Mouse (Mus musculus) frontal cortex, postnatal 25 days (tissue): ENCODE data around the gene Zhx3.

Source experiments
- DNase-seq, 2 experiments: peaks; one replicate each; pipeline ENCODE4 v3.0.0; 2022; ENCODE audit warnings: low spot score in 2 of 2

Gene Zhx3

GRCm38 (mm10) chr2:160882436-160882835, 9.6 kb upstream of the Zhx3 start:
- no peak for DNase-seq

DNA sequence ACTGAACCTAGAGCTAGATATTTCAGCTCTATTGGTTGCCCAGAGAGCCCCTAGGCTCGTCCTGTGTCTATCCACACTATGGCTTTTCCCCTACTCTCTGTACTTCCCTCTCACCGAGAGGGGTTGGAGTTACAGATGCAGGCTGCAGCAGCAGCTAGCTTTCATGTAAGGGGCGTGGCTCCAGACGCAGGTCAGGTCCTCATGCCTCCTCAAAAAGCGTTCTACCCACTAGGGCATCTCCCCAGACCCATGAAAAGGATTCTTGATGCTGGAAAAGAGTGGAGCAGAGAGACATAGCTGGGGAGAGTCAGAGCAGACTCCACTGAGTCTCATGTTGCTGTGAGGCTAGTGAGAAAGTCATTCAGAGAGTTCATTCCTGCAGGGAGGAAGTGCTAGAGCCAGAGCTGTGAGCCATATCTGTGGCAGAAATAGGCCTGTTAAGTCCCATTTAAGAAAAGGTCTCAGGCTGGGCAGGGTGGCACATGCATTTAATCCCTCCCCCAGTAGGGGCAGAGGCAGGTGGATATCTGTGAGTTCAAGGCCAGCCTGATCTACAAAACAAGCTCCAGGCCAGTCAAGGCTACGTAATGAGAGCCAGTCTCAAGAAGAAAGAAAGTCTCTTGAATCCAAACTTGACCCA, 8.8 kb upstream of the Zhx3 start:
- DNase-seq, result no peak

- DNase-seq, result no peak
Observed at GRCm38 (mm10) chr2:160880453-160881195, 7.8 kb upstream of the Zhx3 start, which contains the start of gene Lpin3. Lpin3 (plus strand) TSS chr2:160880670.

DNA sequence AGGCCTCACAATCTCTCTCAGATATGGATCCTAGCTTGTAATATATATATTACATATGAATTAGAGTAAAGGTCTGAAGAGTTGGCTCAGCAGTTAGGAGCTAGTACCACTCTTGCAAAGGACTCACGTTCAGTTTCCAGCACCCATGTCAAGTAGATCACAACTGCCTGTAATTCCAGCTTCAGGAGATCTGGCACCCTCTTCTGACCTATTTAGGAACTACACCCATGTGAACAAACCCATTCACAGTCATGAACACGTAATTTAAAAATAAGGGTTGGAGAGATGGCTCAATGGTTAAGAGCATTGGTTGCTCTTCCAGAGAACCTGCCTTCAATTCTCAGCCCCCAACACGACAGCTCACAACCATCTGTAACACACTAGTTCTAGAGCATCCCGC, 3.3 kb upstream of the Zhx3 start:
- DNase-seq, result no peak

DNA sequence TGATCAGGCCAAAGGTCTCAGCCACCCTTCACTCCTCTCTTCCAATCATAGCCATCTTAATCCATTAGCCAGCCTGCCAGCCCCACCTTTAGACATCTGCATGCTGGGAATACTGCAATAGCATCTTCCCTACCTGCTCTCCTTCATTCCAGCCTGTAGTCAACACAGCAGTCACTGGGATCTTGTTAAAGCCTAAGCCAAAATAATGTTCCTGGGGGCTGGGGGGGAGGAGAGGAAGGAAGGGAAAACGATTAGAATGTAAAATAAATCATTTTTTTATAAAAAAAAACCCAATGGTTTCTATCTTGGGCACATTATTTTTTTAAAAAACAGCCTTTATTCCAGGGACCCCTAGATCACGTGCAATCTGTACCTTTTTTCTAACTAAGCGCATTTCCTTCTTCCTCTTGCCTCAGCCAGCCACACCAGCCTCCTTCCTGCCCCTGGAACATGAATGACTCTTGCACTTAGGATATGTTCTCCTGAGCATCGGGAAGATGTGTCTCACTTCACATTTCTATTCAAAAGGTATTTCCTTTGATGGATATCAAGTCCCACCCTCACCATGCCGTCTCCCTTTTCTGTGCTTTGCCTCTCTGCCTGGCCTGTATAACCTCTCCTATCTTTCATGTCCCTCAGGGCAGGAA, 1.6 kb upstream of the Zhx3 start:
- DNase-seq, result no peak

DNA sequence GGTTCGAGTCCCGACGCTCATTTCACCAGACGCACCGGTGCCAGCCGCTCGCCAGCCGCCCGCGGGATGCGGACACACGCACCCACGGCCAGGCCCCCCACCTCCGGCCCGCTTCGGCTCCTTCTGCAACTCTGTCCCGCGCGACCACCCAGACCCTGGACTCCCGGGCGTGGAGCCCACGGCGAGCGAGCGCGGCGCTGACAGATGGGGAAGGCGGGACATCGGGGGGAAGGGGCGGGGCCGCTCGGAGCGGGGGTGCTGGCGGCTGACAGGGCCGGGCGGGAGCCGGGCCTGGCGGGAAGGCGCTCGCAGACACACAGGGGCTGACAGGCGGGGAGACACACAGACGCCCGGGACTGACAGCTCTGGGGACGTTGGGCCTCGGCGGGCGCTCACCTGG, 403 bp downstream of the Zhx3 start:
- DNase-seq, result peak; percentile 39 to 54

- DNase-seq, result no peak
Observed at GRCm38 (mm10) chr2:160871310-160871709, 1.5 kb downstream of the Zhx3 start.

DNA sequence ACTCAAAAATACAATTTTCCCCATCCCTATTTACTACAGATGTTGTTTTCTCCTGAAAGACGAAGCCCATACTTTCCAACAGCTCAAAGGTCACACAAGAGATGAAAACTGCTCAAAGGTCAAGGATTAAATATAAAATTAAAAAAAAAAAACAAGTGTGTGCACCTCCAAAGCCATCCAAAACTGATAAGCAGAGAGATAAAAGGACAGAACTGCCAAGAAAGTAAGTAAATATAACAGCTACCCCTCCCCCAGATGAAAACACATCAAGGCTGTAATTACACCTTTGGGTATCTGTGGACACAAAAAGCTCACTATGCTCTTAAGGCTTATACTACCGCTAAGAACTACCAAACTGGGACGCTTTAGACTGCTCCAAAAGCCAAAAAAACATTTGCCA, 3.4 kb downstream of the Zhx3 start:
- DNase-seq, result no peak

DNA sequence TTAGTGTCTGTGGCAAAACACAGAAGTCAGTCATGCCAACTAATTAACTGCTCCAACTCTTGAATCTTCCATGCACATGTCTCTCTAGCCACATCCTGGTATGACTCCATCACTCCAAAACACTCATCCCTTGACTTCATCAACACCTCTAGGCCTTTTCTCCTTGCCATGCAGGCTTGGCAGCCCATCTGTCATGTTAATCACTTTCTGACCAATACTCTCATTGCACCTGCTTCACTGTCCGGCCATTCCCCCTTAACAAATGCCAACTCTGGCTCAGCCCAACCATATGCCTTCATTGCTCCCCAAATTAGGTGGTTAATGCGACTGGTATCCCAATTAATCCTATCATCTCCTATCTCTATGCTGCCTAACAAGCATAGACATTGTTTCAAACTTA, 7.5 kb downstream of the Zhx3 start:
- DNase-seq, result no peak

GRCm38 (mm10) chr2:160864112-160864511, 8.7 kb downstream of the Zhx3 start:
- DNase-seq, result no peak

DNA sequence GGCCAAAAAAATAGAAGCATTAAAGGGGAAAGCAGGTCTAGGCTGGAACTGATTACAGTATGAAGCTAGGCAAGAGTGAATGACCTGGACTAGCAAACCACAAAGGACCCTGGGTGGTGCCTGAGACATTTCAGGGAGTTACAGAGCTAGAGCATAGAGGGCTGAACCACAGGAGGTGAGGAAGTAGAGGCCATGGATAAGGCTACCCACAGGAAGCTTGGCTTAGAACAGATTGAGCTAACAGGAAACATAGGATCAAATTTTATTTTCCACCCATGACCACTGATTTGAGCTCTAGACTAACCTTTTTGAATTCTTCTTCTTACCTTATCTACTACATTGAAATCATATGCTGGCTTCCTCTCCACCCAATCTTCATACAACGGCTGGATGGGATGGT, 12.4 kb downstream of the Zhx3 start:
- no peak for DNase-seq

DNA sequence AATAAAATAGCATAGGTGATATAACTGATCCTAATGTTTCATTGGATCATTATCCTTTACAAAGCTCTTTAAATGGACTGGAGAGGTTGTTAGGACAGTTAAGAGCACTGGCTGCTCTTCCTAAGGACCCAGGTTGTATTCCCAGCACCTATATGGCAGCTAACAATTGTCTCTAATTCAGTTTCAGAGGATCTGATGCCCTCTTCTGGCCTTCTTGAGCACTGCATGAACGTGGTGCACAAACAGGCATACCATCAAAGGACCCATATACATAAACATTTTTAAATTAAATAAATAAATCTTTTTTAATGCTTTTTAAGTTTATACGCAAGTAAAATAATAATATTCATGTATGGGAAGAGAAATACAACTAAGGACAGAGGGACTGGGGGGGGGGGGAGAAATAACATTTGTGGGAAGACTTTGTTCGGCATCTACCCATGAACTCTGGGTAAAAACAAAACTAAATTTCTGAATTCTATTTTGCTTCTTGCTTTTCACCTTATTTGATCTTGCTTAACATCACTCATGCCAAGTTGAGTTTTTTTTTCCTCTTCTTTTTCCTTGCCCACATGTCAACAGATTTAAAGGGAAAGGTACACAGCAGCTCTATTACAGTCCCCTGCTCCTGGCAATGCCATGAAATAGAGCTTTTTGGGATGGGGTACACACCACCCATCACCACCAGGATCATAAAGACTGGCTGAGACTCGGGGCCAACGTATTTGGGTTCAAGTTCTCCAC, 16.3 kb downstream of the Zhx3 start:
- no peak for DNase-seq

DNA sequence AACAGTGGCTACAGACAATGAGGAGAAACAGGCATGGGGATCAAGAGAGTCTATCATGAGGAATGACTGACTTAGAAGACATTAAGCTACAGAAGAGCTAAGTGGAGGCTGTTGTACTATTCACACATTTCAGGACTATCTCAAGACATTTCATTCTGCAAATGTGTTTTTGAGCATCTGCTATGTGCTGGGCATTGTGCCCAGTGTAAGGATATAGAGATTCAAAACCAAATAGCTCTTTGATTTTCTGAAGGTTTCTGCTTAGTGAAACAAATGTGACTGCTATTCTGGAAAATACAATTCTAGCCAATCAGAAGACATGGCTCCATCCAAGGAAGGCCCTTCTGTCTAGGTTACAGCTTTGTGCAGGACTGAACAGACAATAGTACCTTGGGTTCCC, 18.1 kb downstream of the Zhx3 start:
- peak in 1 of 2 experiments; percentile 33 for DNase-seq

GRCm38 (mm10) chr2:160850360-160850759, 22.4 kb downstream of the Zhx3 start:
- DNase-seq, result no peak

GRCm38 (mm10) chr2:160849617-160850240, 23.1 kb downstream of the Zhx3 start:
- DNase-seq, result no peak

- DNase-seq, result no peak
Observed at GRCm38 (mm10) chr2:160848186-160848585, 24.6 kb downstream of the Zhx3 start.

DNA sequence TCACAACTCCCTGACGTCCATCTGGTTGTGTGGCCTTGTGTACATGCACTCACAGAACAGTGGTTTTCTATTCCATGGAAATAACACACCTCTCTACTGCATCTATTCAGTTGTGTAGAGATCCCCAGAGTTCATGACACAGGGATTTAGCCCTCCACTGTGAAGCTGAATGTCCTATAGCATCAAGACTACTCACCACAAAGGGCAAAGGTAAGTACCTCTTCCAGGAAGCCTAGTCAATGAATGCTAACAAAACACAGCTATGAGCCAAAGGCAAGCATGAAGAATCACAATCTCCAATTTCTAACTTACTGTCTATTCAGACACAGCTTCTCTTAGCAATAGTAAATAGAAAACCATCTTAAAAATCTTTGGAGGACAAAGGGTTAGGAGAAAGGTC, 25.1 kb downstream of the Zhx3 start:
- DNase-seq, result no peak

GRCm38 (mm10) chr2:160840838-160841237, 32.0 kb downstream of the Zhx3 start:
- DNase-seq, result no peak

DNA sequence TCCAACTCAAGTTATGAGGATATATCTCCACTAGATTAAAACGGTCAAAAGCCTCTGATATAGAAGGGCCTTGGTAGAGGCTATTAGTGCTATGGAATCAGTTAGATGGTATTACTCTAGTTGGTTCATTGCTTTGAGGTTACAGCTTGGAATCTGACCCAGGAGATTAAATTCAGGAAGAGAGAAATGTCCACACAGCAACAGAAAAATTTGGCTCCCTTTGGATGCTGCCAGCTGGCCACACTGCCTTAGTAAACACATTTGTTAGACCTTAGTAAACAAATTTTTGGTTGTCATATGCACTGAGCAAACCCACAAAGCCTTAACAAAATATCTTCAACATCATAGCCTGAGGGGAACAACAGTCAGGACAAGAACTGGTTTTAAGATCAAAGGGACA, 62.0 kb downstream of the Zhx3 start:
- DNase-seq, result no peak

DNA sequence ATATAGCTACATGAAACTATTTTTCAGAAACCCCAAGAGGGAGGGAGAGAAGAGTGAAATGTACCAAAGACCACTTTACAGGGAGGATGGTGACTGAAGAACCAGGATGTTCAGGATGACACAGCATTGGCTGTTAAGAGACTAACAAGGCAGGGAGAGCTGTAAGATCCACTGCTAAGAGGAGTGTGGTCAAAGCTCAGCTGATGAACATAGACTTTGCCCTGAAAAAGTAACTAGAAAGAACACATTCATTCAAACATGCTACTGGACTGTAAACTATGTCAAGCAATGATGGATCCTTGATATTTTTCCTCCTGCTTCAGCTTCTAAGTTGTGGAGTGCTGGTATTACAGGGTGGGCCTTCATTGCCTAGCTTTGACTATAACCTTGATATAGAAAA, 62.4 kb downstream of the Zhx3 start:
- DNase-seq, result no peak

DNA sequence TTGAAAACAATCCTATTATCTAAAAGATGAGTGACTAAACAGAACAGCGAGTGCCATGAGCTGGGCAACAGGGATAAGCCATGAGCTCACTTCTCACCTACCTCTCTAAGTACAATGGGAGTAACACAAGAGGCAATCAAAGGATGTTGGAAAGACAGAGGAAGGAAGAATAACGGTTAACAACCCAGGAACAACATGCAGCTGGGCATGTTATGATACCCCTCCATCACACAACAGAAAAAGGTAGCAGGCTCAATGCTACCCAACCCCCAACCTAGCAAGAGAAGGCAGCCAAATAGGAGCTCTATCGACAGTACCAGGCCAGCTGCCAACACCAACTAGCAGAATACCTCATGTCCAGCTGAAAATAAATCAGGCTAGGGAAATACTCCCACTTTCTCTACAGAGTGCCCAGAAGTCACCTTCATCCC, 66.7 kb downstream of the Zhx3 start:
- no peak for DNase-seq
